Mouse (Mus musculus) neutrophil, adult 5-6 weeks (primary cell): ENCODE measurements at regions not wholly inside any gene's neighbourhood (a gene's known extent, or its start where the extent isn't known, plus 50 kb on each side); places are given as distances from the start of the nearest gene placed in this dataset.

Source experiments
- ATAC-seq: fragments of 151-379, 151-347 bp; 2 replicates; pipeline ENCODE4 v1.8.0; 2017; ENCODE audit warnings: mild to moderate bottlenecking, moderate TSS enrichment; ENCODE audit not compliant: insufficient number of reproducible peaks, poor library complexity, low FRiP score, severe bottlenecking; ENCODE audit errors: extremely low read depth

- no peak for ATAC-seq
These were observed 53.8 kb upstream of the Sept5 start for GRCm38 (mm10) chr16:18683556-18683955.

DNA sequence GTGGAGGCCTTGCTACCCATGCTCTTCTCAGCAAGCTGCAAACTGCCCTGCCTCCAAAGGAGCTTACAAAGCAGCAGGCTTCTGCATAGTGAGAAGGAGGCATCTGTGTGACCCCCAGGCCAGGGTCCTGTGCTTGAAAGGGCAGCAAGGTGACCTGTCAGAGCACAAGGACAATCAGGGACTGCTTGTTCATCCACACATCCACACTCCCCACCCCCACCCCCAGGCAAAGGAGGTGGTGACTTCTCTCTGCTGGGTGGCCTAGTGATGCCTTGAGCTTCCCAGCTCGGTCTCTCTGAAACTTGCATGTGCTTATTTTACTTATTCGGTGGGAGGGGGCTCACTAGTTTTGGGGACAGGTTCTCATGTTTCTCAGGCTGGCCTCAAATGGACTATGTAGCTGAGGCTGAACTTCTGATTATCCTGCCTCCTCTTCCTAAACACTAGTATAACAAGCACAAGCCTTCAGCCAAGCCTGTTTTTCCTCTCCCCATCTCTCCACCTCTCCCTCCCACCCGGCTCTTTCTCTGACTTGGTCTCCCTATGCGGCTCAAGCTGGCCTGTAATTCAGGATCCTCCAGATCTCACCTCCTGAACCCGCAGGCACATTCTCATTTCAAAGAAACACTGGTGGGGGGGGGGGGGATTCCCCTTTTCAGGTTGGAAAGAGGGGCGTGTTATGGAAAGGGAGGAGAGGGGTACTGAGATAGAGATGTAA lies 56.4 kb upstream of the Sept5 start:
- no peak for ATAC-seq

GRCm38 (mm10) chr16:18686916-18687315 lies 57.2 kb upstream of the Sept5 start:
- peak; percentile 54 for ATAC-seq

- ATAC-seq = peak; percentile 49
These were observed 57.6 kb upstream of the Sept5 start for GRCm38 (mm10) chr16:18687367-18687766.

DNA sequence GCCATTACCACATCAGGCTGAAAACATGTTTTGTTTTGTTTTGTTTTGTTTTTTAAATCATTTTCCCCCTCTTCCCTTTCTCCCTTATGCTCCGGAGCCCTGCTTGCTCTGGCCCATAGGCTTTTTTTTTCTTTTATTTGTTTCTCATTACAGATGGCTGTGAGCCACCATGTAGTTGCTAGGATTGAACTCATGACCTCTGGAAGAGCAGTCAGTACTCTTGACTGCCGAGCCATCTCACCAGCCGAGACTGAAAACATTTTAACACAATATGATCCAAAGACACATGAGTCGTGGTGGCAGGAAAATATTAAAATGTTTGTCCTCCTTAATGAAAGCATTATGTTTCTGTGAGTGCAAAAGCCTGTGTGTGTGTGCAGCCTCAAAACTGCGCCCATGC lies 65.8 kb upstream of the Sept5 start:
- no peak for ATAC-seq

DNA sequence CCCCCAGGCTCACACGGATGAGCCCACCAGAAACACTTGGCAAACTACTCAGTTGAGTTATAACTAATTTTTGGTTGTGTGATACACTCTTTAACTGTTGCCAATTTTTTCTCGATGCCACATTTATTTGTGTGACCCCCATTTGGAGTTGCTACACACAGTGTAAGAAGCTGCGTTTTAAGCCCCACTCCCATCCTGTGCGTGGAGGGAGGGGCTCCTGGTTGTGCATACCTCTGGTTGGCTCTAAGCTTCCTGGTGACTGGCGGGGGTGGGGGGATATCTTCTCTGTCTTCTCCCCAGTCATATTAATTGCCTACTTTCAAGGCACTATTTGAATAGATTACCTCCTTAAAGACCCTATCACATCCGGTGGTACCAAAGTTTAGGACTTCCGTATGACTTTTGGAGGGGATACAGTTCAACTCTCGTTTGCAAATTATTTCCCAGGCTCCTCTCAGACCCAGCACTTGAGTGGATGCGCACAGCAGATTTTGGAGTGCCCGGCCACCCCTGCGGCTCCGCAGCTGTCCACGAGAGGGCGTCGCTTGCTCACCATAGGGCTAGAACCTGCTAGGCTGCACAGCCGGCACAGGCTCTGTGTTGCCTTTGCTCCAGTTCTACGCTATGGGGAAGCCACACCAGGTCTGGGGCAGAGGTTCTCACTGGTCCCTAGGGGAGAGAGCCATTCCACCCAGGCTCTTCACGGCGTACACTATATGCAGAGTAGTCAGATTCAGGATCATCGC lies 66.5 kb upstream of the Sept5 start:
- ATAC-seq = no peak

- ATAC-seq = no peak
These were observed 67.0 kb upstream of the Sept5 start for GRCm38 (mm10) chr16:18696820-18697168.

GRCm38 (mm10) chr16:18704126-18704525 lies 72.5 kb upstream of the Cldn5 start:
- ATAC-seq = no peak

DNA sequence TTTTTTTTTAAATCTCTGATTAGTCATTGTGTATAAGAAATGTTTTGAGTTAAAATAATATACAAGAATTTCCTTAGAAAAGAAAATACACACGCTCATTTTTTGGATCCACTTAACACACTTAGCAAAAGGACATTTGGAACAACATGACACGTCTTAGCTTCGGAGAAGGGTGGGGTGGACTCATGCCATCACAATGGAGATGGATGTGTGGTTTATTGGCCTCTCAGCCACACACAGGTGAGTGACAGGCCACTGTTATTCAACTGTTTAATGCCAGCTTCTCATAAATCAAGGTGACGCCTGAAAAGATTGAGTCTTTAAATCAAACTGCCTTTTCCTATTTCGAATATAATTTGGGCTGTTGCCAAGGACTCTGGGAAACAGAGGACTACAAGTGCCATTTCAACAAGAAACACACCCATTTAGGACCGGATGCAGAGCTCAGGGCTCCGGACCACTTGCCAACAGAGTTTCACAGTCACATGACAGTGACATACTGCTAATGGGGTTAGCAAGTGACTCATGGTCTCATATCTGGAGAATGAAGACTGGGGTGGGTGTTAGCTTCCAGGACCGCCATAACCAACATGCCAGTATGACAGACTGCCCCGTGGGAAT lies 71.5 kb upstream of the Cldn5 start:
- ATAC-seq = no peak

DNA sequence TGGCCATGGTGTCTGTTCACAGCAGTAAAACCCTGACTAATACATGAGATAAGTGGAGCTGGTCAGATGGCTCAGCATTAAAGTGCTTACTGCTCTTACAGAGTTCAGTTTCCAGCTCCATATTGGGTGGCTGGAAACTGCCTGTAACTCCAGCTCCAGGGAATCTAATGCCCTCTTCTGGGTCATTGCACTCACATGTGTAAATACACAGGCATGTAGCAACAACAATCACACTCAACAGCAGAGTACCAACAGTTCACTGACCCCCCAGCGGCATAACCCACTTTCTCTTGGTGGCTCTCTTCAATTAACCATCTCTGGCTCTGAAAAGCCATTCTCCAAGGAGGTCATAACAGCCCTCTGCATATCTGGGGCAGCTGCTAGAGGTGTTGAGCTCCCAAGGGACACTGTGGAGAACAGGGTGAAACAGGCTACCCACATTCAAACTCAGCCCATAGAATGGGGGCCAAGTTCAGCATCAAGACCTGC lies 65.0 kb upstream of the Cldn5 start:
- no peak for ATAC-seq

- no peak for ATAC-seq
These were observed 63.6 kb upstream of the Cldn5 start for GRCm38 (mm10) chr16:18713017-18713416.

DNA sequence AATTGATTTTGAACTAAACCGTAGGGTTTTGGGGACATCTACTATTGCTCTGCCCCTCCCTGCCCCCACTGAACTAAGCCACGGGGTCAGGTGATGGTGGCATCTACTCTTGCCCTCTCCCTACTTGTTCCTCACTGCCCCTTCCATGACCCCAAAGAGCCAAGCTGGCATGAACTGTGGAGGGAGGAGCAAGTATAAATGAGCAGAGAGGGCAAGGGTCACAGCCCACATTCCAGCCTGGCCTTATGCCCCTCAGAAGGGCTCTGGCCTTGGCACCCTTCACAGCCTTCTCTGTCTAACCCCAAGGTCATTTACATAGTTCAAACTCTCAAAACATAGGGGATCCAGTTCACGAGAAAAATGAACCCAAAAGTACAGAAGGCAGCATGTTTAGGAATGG lies 61.3 kb upstream of the Cldn5 start:
- ATAC-seq = no peak

DNA sequence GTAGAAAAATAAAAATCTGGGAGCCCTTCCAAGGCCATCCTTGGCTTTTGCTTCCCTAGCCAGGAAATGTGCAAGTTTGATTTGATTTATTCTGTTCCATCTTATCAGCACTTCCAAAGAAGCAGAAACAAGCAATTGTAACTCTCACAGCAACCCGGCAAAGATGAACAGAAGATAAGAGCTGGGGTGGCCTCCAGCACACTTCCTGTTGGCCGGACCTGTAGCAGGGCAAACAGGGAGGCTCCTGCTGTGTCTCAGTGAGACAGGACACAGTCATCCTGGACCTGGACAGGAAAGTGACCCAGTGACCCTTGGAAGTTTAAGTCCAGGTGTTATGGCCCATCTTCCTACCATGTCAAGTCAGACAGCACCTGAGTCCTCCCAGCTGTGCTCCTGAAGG lies 58.6 kb upstream of the Cldn5 start:
- no peak for ATAC-seq

- ATAC-seq = no peak
These were observed 56.0 kb upstream of the Cldn5 start for GRCm38 (mm10) chr16:18720433-18721233.

GRCm38 (mm10) chr16:18723186-18723843 lies 53.3 kb upstream of the Cldn5 start:
- ATAC-seq = no peak

GRCm38 (mm10) chr16:18723874-18724273 lies 52.8 kb upstream of the Cldn5 start:
- no peak for ATAC-seq

DNA sequence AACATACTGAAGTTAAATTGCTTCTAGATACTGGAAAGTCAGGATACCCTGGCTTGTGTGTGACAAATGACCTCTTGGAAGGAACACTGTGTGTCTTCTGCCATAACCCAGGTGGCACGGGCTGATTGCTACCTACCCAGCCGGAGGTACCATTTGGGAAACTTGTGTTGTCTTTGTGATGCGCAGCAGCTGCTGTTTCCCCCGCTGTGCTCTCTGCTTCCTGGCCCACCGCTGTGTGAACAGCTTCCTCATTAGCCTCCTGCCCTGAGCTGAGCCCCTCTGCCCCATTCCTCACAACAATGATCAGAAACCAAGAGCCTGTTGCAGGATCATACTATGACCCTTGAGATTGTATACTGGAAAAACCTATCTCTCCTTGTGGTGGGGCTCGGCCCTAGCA lies 51.9 kb upstream of the Cldn5 start:
- no peak for ATAC-seq
